Mouse (Mus musculus): Measurements from ENCODE around the gene Dop1b. TPM values are rescaled to one million over a fixed set of nuclear protein-coding genes. Genes with fewer than 3 reads are reported as not detected.

Gene Dop1b
- polyA plus RNA-seq, 1 experiment from 2014 or later = 21.7 TPM

DNA sequence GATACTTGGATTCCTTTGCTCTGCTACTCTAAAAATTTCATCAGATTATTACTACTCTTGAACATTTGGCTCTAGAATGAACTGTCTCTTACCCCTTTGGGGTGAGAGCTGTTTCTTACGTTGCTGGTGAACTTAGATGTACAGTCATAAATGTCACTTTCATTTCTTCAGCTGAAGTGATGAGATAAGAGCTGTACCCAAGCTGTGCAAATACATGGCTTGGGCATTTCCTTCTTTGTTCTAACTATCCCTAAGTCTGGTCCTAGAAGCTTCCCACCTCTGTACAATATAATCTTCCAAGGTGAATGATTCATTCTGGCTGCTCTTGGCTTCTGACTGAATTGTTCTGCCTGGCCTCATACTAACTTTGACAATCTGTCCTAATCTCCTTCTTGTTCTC lies 127.3 kb downstream of the Dop1b start:
- ATAC-seq (ENCODE audit: low FRiP score, low read depth) = no peak
- 0 out of 2 replicates have a peak, but pooled peaks cover 5% of the 10 kb centered on the region for H3K4me1 ChIP-seq
- no peaks in the 10 kb centered on the region for H3K9me3 ChIP-seq
- no peak overlapping the region for H3K4me3 ChIP-seq
- WGBS = 93% methylated on average over 1 of the region's 1 CpGs
- H3K36me3 ChIP-seq = peaks cover 17% of the 10 kb centered on the region
- no peak overlapping the region for H3K27ac ChIP-seq (replicated peaks)
- no peaks in the 10 kb centered on the region for H3K27me3 ChIP-seq
- H3K4me2 ChIP-seq (replicated peaks) = no peak overlapping the region
- H3K9ac ChIP-seq (replicated peaks) = no peak overlapping the region

DNA sequence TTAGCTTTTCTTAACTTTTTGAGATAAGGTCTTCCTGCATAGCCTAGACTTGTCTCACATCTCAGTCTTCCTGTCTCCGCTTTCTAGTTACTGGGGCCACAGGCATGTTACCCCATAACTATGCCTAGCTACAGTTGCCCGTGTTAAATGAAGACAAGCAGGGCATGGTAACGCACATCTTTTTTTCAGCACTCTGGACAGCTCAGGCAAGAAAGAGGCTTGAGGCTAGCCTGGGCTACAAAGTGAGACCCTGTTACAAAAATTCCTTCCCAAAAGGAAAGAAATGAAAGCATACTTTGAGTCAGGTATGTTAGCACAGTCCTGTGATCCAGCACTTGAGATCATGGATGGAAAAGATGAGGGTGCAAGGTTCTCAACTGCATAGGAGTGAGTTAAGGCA lies 138.8 kb downstream of the Dop1b start:
- H3K36me3 ChIP-seq = peaks cover 89% of the 10 kb centered on the region
- H3K9ac ChIP-seq (replicated peaks) = no peak overlapping the region
- no peaks in the 10 kb centered on the region for H3K9me3 ChIP-seq
- no peak overlapping the region for H3K4me3 ChIP-seq
- 95% methylated on average over 3 of the region's 3 CpGs for WGBS
- no peaks in the 10 kb centered on the region for H3K27me3 ChIP-seq
- ATAC-seq (ENCODE audit: low FRiP score, low read depth) = no peak
- H3K4me1 ChIP-seq = no peaks in the 10 kb centered on the region
- H3K4me2 ChIP-seq (replicated peaks) = no peak overlapping the region
- H3K27ac ChIP-seq (replicated peaks) = no peak overlapping the region

DNA sequence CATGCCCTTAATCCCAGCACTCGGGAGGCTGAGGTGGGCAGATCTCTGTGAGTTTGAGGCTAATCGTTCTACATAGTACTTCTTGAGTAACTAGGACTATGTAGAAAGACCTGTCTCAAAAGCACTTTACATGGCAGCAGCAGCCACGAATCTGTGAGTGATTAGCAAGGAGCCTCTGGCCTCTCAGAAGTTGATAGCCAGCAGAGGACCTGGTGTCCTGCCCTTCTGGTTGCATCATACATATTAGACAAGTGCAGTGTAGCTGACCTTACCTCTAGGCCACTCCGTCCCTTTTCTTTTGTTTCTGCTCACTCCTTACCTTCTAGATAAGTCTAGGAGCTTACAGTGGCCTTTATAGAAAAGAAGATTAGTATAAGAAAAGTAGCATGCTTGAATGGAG lies 148.3 kb downstream of the Dop1b start:
- no peak for ATAC-seq (ENCODE audit: low FRiP score, low read depth)
- H3K36me3 ChIP-seq = peaks cover 82% of the 10 kb centered on the region
- WGBS = 90% methylated on average over 4 of the region's 4 CpGs
- H3K9ac ChIP-seq (replicated peaks) = no peak overlapping the region
- H3K4me3 ChIP-seq = no peak overlapping the region
- H3K9me3 ChIP-seq = no peaks in the 10 kb centered on the region
- H3K27me3 ChIP-seq = no peaks in the 10 kb centered on the region
- H3K27ac ChIP-seq (replicated peaks) = no peak overlapping the region
- no peak overlapping the region for H3K4me2 ChIP-seq (replicated peaks)
- no peaks in the 10 kb centered on the region for H3K4me1 ChIP-seq

Other genes with a start within 250 kb of the Dop1b start
- gene Setd4, start 107.8 kb upstream of the Dop1b start, polyA plus RNA-seq (2016; fragmentation: Nextera tagmentation; extraction: Ambion mirVana) = 15.1 and 15.6 TPM in 2 replicates
- gene Cbr1, start 106.1 kb upstream of the Dop1b start, polyA plus RNA-seq (2016; fragmentation: Nextera tagmentation; extraction: Ambion mirVana) = 111 and 112 TPM in 2 replicates
- not detected in 2 replicates for gene Gm5678, start 83.8 kb upstream of the Dop1b start, polyA plus RNA-seq (2016; fragmentation: Nextera tagmentation; extraction: Ambion mirVana)
- 0.59 and 0.65 TPM in 2 replicates for gene Cbr3, start 28.7 kb upstream of the Dop1b start, polyA plus RNA-seq (2016; fragmentation: Nextera tagmentation; extraction: Ambion mirVana)
- 34.6 and 40.0 TPM in 2 replicates for gene Morc3, start 120.2 kb downstream of the Dop1b start, polyA plus RNA-seq (2016; fragmentation: Nextera tagmentation; extraction: Ambion mirVana)
- gene Chaf1b, start 172.0 kb downstream of the Dop1b start, polyA plus RNA-seq (2016; fragmentation: Nextera tagmentation; extraction: Ambion mirVana) = 70.1 and 71.6 TPM in 2 replicates